Mouse (Mus musculus) CH12.LX (cell line): Measurements from ENCODE around the gene Ube2o. TPM values are rescaled to one million over a fixed set of nuclear protein-coding genes. Genes with fewer than 3 reads are reported as not detected.

Experiments used
- DNase-seq: peaks from one replicate; pipeline ENCODE4 v3.0.0-alpha.2; 2013; ENCODE audit errors: extremely low read depth
- H3K27ac ChIP-seq: 2 replicates; pipeline ENCODE4 v1.5.1; 2012; ENCODE audit warnings: low read depth, mild to moderate bottlenecking, control low read depth, moderate library complexity; ENCODE audit not compliant: insufficient read depth
- H3K27me3 ChIP-seq: replicated peaks from 2 replicates; pipeline ENCODE3; 2012; ENCODE audit warnings: inconsistent platforms
- H3K36me3 ChIP-seq, 2 experiments: replicated peaks in 1 of 2; 2 replicates each; pipeline versions ENCODE3 to v1.6.1; 2012; ENCODE audit warnings: inconsistent platforms in 1 of 2, low read length in 1 of 2, mild to moderate bottlenecking in 1 of 2, mixed read lengths in 1 of 2, moderate library complexity in 1 of 2; ENCODE audit not compliant: control insufficient read depth in 1 of 2, insufficient read depth in 1 of 2
- H3K4me1 ChIP-seq, 2 experiments: 2 replicates each; pipeline ENCODE4 v1.6.1; 2012; ENCODE audit warnings: inconsistent platforms in 1 of 2, moderate library complexity in 1 of 2; ENCODE audit not compliant: insufficient read depth in 2 of 2, control insufficient read depth in 1 of 2
- H3K4me2 ChIP-seq: 2 replicates; pipeline ENCODE4 v1.6.1; 2012; ENCODE audit warnings: low read depth, mild to moderate bottlenecking, control low read depth; ENCODE audit not compliant: poor library complexity, insufficient read depth, severe bottlenecking
- H3K4me3 ChIP-seq, 3 experiments: fragments of 150-350 bp in 1 of 3; sonication (generic) in 1 of 3; replicated peaks in 1 of 3; 2 replicates each; pipeline versions ENCODE3 to v1.5.1; 2011 to 2012; ENCODE audit warnings: low read depth in 2 of 3, low read length in 2 of 3, mild to moderate bottlenecking in 2 of 3, moderate library complexity in 2 of 3, control low read depth in 1 of 3, improper control_type of control experiment in 1 of 3, inconsistent platforms in 1 of 3, mixed read lengths in 1 of 3; ENCODE audit not compliant: poor library complexity in 1 of 3
- H3K79me2 ChIP-seq: replicated peaks from 2 replicates; pipeline ENCODE4 v1.6.1; 2012; ENCODE audit warnings: mild to moderate bottlenecking, moderate library complexity; ENCODE audit not compliant: control insufficient read depth, poor library complexity, insufficient read depth, severe bottlenecking; ENCODE audit errors: extremely low read depth
- H3K9ac ChIP-seq: 2 replicates; pipeline ENCODE4 v1.6.1; 2012; ENCODE audit warnings: low read depth, mild to moderate bottlenecking, control low read depth, moderate library complexity; ENCODE audit not compliant: insufficient read depth
- H3K9me3 ChIP-seq: replicated peaks from 2 replicates; pipeline ENCODE3; 2012; ENCODE audit warnings: low read length, inconsistent platforms, mixed read lengths
- BHLHE40 ChIP-seq: IDR thresholded peaks from 2 replicates; pipeline ENCODE4 v1.6.1; 2011; ENCODE audit warnings: mild to moderate bottlenecking, low read depth, low read length, improper control_type of control experiment
- CHD1 ChIP-seq: IDR thresholded peaks from 2 replicates; pipeline ENCODE4 v1.6.1; 2012; ENCODE audit warnings: low read depth, low read length, improper control_type of control experiment, inconsistent platforms
- CHD2 ChIP-seq: IDR thresholded peaks from 2 replicates; pipeline ENCODE4 v1.6.1; 2011; ENCODE audit warnings: low read length, improper control_type of control experiment
- E2F4 ChIP-seq: IDR thresholded peaks from 2 replicates; pipeline ENCODE4 v1.6.1; 2011; ENCODE audit warnings: low read depth, low read length, improper control_type of control experiment; ENCODE audit not compliant: insufficient replicate concordance
- ELF1 ChIP-seq: IDR thresholded peaks from 2 replicates; pipeline ENCODE4 v1.6.1; 2014; ENCODE audit warnings: low read depth, mild to moderate bottlenecking, inconsistent platforms, low read length, improper control_type of control experiment
- EP300 ChIP-seq: IDR thresholded peaks from 2 replicates; pipeline ENCODE4 v1.6.1; 2011; ENCODE audit warnings: low read length, improper control_type of control experiment
- GABPA ChIP-seq: IDR thresholded peaks from 2 replicates; pipeline ENCODE4 v1.6.1; 2012; ENCODE audit warnings: low read depth, low read length, improper control_type of control experiment, inconsistent platforms; ENCODE audit not compliant: insufficient replicate concordance
- HCFC1 ChIP-seq: IDR thresholded peaks from 2 replicates; pipeline ENCODE4 v1.6.1; 2012; ENCODE audit warnings: low read depth, mild to moderate bottlenecking, inconsistent platforms, low read length, improper control_type of control experiment
- IRF4 ChIP-seq: IDR thresholded peaks from 2 replicates; pipeline ENCODE4 v1.6.1; 2014; ENCODE audit warnings: low read depth, mild to moderate bottlenecking, inconsistent platforms, low read length, improper control_type of control experiment
- JUN ChIP-seq: IDR thresholded peaks from 2 replicates; pipeline ENCODE4 v1.6.1; 2011; ENCODE audit warnings: low read depth, mild to moderate bottlenecking, low read length, improper control_type of control experiment, moderate library complexity; ENCODE audit not compliant: insufficient read depth
- JUND ChIP-seq: conservative IDR thresholded peaks from 2 replicates; pipeline ENCODE4 v1.6.1; 2011; ENCODE audit warnings: low read depth, low read length, improper control_type of control experiment
- KAT2A ChIP-seq: IDR thresholded peaks from 2 replicates; pipeline ENCODE4 v1.6.1; 2012; ENCODE audit warnings: low read length, improper control_type of control experiment, inconsistent platforms; ENCODE audit not compliant: insufficient replicate concordance
- MAFK ChIP-seq: IDR thresholded peaks from 2 replicates; pipeline ENCODE4 v1.6.1; 2011; ENCODE audit warnings: low read length, improper control_type of control experiment; ENCODE audit not compliant: insufficient replicate concordance
- MAX ChIP-seq: IDR thresholded peaks from 2 replicates; pipeline ENCODE4 v1.6.1; 2011; ENCODE audit warnings: low read length, improper control_type of control experiment
- MAZ ChIP-seq: IDR thresholded peaks from 2 replicates; pipeline ENCODE4 v1.6.1; 2012; ENCODE audit warnings: low read depth, mild to moderate bottlenecking, inconsistent platforms, low read length, improper control_type of control experiment, moderate library complexity
- MXI1 ChIP-seq: IDR thresholded peaks from 2 replicates; pipeline ENCODE4 v1.6.1; 2011; ENCODE audit warnings: mild to moderate bottlenecking, low read depth, low read length, improper control_type of control experiment
- NELFE ChIP-seq: IDR thresholded peaks from 2 replicates; pipeline ENCODE4 v1.6.1; 2011; ENCODE audit warnings: low read depth, low read length, improper control_type of control experiment
- POLR2A ChIP-seq: IDR thresholded peaks from 2 replicates; pipeline ENCODE4 v1.6.1; 2011; ENCODE audit warnings: low read depth, mild to moderate bottlenecking, improper control_type of control experiment, low read length
- POLR2AphosphoS2 ChIP-seq: IDR thresholded peaks from 2 replicates; pipeline ENCODE4 v1.6.1; 2011; ENCODE audit warnings: low read depth, low read length, improper control_type of control experiment
- RAD21 ChIP-seq: IDR thresholded peaks from 2 replicates; pipeline ENCODE4 v1.6.1; 2011; ENCODE audit warnings: low read depth, mild to moderate bottlenecking, low read length, improper control_type of control experiment, moderate library complexity
- RCOR1 ChIP-seq: conservative IDR thresholded peaks from 2 replicates; pipeline ENCODE4 v1.6.1; 2012; ENCODE audit warnings: low read depth, mild to moderate bottlenecking, inconsistent platforms, low read length, improper control_type of control experiment
- SMC3 ChIP-seq: IDR thresholded peaks from 2 replicates; pipeline ENCODE4 v1.6.1; 2011; ENCODE audit warnings: low read depth, low read length, improper control_type of control experiment
- TBP ChIP-seq: conservative IDR thresholded peaks from 2 replicates; pipeline ENCODE4 v1.6.1; 2011; ENCODE audit warnings: low read depth, low read length, improper control_type of control experiment
- TCF12 ChIP-seq: IDR thresholded peaks from 2 replicates; pipeline ENCODE4 v1.6.1; 2014; ENCODE audit warnings: low read depth, mild to moderate bottlenecking, inconsistent platforms, low read length, improper control_type of control experiment
- UBTF ChIP-seq: IDR thresholded peaks from 2 replicates; pipeline ENCODE4 v1.6.1; 2012; ENCODE audit warnings: low read depth, mild to moderate bottlenecking, inconsistent platforms, low read length, improper control_type of control experiment, moderate library complexity
- USF1 ChIP-seq: IDR thresholded peaks from 2 replicates; pipeline ENCODE4 v1.6.1; 2014; ENCODE audit warnings: low read depth, mild to moderate bottlenecking, inconsistent platforms, low read length, improper control_type of control experiment
- ZC3H11A ChIP-seq: IDR thresholded peaks from 2 replicates; pipeline ENCODE4 v1.6.1; 2012; ENCODE audit warnings: low read depth, mild to moderate bottlenecking, inconsistent platforms, low read length, improper control_type of control experiment
- ZKSCAN1 ChIP-seq: IDR thresholded peaks from 2 replicates; pipeline ENCODE4 v1.6.1; 2012; ENCODE audit warnings: low read depth, inconsistent platforms, low read length, improper control_type of control experiment, borderline replicate concordance
- ZNF384 ChIP-seq: IDR thresholded peaks from 2 replicates; pipeline ENCODE4 v1.6.1; 2012; ENCODE audit warnings: low read depth, low read length, improper control_type of control experiment, inconsistent platforms
- dilution Hi-C: fragments of 300-500 bp; cut with MboI; formaldehyde crosslinking; loops from 2 replicates; pipeline ENCODE4 v1.14.3; 2020; ENCODE audit warnings: low sequenced_read_pairs; ENCODE audit not compliant: extremely low pct_unique_long_range_greater_than_20kb, extremely low pct_ligation_motif_present
- in situ Hi-C: fragments of 300-500 bp; cut with MboI; formaldehyde crosslinking; loops from 3 replicates; pipeline ENCODE4 v1.14.3; 2019; ENCODE audit warnings: low sequenced_read_pairs, low pct_ligation_motif_present, low pct_unique_long_range_greater_than_20kb, mixed read lengths
- polyA plus RNA-seq: library from polyadenylated mRNA; unstranded; fragments of >175 nt; gene quantifications from 2 replicates; pipeline ENCODE4 v1.2.1, GENCODE M21; 2012; ENCODE audit warnings: low read depth; ENCODE audit not compliant: insufficient read length
- total RNA-seq, 2 experiments: library from RNA; depleted of rRNA; stranded (reverse); fragments of 300-350 nt in 1 of 2; fragments of >200 nt in 1 of 2; gene quantifications; 2 replicates each; pipeline ENCODE4 v1.2.3; 2012 to 2014

Ube2o gene
- total and polyA plus RNA-seq, 3 experiments, result 12.7 to 61.7 (median 42.8) TPM

- Histone ChIP-seq H3K27ac (no peak overlapping the region), H3K9me3 (no peaks in the 10 kb centered on the region), H3K79me2 (no peaks in the 10 kb centered on the region), H3K36me3 (peaks cover under 1 to 16% of the 10 kb centered on the region in 2 experiments), H3K4me3 (peak overlapping the region; percentile 12 to 61 (median 43)), H3K4me2 (peak overlapping the region; percentile 89), H3K27me3 (peaks cover 58% of the 10 kb centered on the region), H3K4me1 (peaks cover 5 to 32% of the 10 kb centered on the region in 2 experiments), H3K9ac (no peak overlapping the region)
- dilution Hi-C loops, result no loop called here
- in situ Hi-C loops, result loop anchor here (5.0 to 10.0 kb wide), 2 partner anchors 35 to 208 kb away; no protein-coding TSS in a partner anchor
- TF ChIP-seq CHD1 (no peak), BHLHE40 (peak; percentile 73), MAX (peak; percentile 22; the same call in 1 of the 2 replicates), ZC3H11A (no peak), RAD21 (no peak), JUND (no peak)
- DNase-seq, result no peak
These were observed 48.9 kb downstream of the Ube2o start for GRCm38 (mm10) chr11:116532262-116532809.

DNA sequence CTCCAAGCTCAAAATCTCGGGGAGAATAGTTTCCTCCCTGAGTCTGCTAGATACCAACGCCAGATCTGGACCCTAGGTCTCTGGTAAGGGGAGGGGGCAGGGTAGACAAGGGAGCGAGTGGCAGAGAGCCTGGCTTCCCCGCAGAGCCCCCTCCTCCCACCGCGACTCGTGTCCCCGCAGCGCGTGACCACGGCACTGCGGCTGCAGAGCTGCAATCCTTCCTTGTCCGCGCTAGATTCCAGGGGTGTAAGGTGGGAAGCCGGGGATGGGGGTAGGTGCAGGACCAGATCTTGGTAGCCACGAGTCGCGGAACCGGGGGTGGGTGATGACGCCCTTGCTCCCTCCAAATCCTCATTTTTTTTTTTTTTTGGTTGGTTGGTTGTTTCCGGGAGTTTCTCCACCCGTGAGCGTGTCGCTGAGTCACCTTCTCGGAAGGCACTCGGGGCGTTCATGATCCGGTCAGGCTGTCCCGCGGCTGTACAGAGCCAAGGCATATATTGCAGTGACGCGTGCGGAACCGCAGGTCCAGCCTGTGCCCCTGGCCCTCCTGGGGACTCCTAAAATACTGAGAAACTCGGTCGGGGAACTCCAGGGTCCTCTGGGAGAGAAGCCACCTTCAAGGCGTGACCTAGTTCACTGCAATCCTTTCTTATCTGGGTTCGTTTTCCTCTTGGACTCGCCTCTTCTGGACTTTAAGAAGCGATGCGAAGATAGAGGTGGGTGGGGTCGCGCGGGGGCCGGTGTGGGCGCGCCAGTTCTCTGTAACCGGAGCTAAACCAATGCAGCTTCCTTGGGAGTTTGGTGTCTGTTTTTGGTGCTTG lies 49.7 kb downstream of the Ube2o start:
- Histone ChIP-seq H3K4me1 (peaks cover 5 to 32% of the 10 kb centered on the region in 2 experiments), H3K27ac (no peak overlapping the region), H3K4me3 (no peak overlapping the region), H3K4me2 (peak overlapping the region; percentile 89), H3K9me3 (no peaks in the 10 kb centered on the region), H3K79me2 (no peaks in the 10 kb centered on the region), H3K36me3 (peaks cover 0 to 9% of the 10 kb centered on the region in 2 experiments), H3K27me3 (peaks cover 63% of the 10 kb centered on the region), H3K9ac (no peak overlapping the region)
- in situ Hi-C loops, result loop anchor here (5.0 to 10.0 kb wide), 2 partner anchors 34 to 207 kb away; no protein-coding TSS in a partner anchor
- no peak for DNase-seq
- dilution Hi-C loops, result no loop called here
- TF ChIP-seq KAT2A (no peak), ZKSCAN1 (no peak), MXI1 (no peak), POLR2A (no peak), CHD1 (no peak), CHD2 (no peak), ZNF384 (0 out of 2 replicates have a peak, but pooled peaks have one; percentile 27), MAX (no peak), RAD21 (no peak), POLR2AphosphoS2 (no peak), E2F4 (no peak), UBTF (no peak), TCF12 (0 out of 2 replicates have a peak, but pooled peaks have one; percentile 23), MAFK (no peak), ZC3H11A (no peak), JUN (no peak), ELF1 (no peak), RCOR1 (no peak), TBP (no peak), JUND (no peak), EP300 (0 out of 2 replicates have a peak, but pooled peaks have one; percentile 19), GABPA (no peak), HCFC1 (no peak), SMC3 (no peak), USF1 (no peak), NELFE (no peak), MAZ (no peak), IRF4 (no peak)
